25 mouse cellular contexts compared by ENCODE assay signal in the genomic region with DNA sequence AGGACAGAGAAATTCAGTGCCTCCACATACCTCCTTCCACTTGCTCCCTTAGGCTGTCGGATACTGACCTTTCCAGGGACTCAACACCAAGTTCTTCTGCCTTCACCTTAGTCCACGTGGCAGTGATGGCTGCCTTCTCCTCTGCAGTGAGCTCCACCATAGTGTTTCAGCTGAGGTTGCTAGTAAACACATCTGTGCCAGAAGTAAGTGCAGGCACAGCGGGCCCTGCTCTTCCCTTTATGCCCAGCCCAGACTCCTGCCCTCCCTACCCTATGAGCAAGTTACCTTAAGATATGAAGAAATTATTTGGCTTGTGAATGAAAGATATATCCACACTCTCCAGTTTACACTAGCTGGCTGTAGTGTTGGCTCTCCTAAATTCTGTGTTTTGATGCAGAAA. TPM values are rescaled to one million over a fixed set of nuclear protein-coding genes. Genes with fewer than 3 reads are reported as not detected.
DNase-seq lines count a peak whose midpoint lies in the region; ATAC-seq lines count a peak whose summit lies in the region.
"Had no signal": no experiment of that assay in that cellular context is flagged by ENCODE, and none has a peak within 500 bp of the region (broad histone marks: within the 10 kb centered on the region; RNA-seq: fewer than 3 reads in every experiment).

Hbb-bh2 (minus strand) TSS at position 253 of the 400 bp plus-strand sequence.

- H3K4me2 ChIP-seq in liver, embryonic 11.5 days = peak within 1 kb of the TSS; percentile 14; the same call in 1 of the 2 replicates
- no peak within 1 kb of the TSS for H3K4me2 ChIP-seq in liver, embryonic 13.5 days
- H3K4me2 ChIP-seq in midbrain, embryonic 15.5 days = no peak within 1 kb of the TSS
- no peak within 1 kb of the TSS for H3K4me2 ChIP-seq in forebrain, embryonic 11.5 days (ENCODE audit: low read depth, low read length, severe bottlenecking)
- H3K4me2 ChIP-seq: forebrain, embryonic 13.5 days; hindbrain, embryonic 14.5 days; intestine, embryonic 15.5 days had no signal

- H3K9ac ChIP-seq in liver, embryonic 11.5 days (ENCODE audit: low read depth, low read length) = peak within 1 kb of the TSS; percentile 34; the same call in 1 of the 2 replicates
- H3K9ac ChIP-seq in liver, embryonic 13.5 days = peak within 1 kb of the TSS; percentile 49
- H3K9ac ChIP-seq in midbrain, embryonic 15.5 days = no peak within 1 kb of the TSS
- no peak within 1 kb of the TSS for H3K9ac ChIP-seq in forebrain, embryonic 11.5 days (ENCODE audit: low read length)
- H3K9ac ChIP-seq: forebrain, embryonic 13.5 days; hindbrain, embryonic 14.5 days; intestine, embryonic 15.5 days had no signal

- ATAC-seq in liver, embryonic 11.5 days (replicated peaks; ENCODE audit: low FRiP score) = peak; percentile 29; the same call in 1 of the 2 replicates
- peak; percentile 21; the same call in 1 of the 2 replicates for ATAC-seq in liver, embryonic 13.5 days (ENCODE audit: low read depth)
- no peak for ATAC-seq in midbrain, embryonic 15.5 days (replicated peaks)
- no peak for ATAC-seq in forebrain, embryonic 11.5 days (replicated peaks; ENCODE audit: low FRiP score)
- ATAC-seq: CD4-positive, CD25-positive, alpha-beta regulatory T cell, adult 4 months; forebrain, embryonic 13.5 days; intestine, embryonic 15.5 days had no signal

- H3K27ac ChIP-seq in heart, embryonic 10.5 days = no peak within 1 kb of the TSS
- H3K27ac ChIP-seq in liver, embryonic 11.5 days (ENCODE audit: low read depth, low read length) = peak within 1 kb of the TSS; percentile 64
- peak within 1 kb of the TSS; percentile 79 for H3K27ac ChIP-seq in liver, embryonic 13.5 days
- H3K27ac ChIP-seq in midbrain, embryonic 15.5 days = no peak within 1 kb of the TSS
- H3K27ac ChIP-seq in forebrain, embryonic 11.5 days (ENCODE audit: low read depth, low read length) = no peak within 1 kb of the TSS
- H3K27ac ChIP-seq: embryonic facial prominence, embryonic 10.5 days; forebrain, embryonic 13.5 days; gastrocnemius, adult 2 months; hindbrain, embryonic 10.5 days; hindbrain, embryonic 14.5 days; intestine, embryonic 15.5 days had no signal

- WGBS in heart, embryonic 10.5 days = 61% methylated on average over 3 of the region's 3 CpGs
- WGBS in liver, embryonic 11.5 days = 56% methylated on average over 3 of the region's 3 CpGs
- WGBS in liver, embryonic 13.5 days (ENCODE audit: insufficient replicate concordance) = 69% methylated on average over 3 of the region's 3 CpGs
- WGBS in midbrain, embryonic 15.5 days = 71% methylated on average over 3 of the region's 3 CpGs
- WGBS in forebrain, embryonic 11.5 days = 75% methylated on average over 3 of the region's 3 CpGs

- peak; percentile 82 for DNase-seq in heart, embryonic 10.5 days (ENCODE audit: low spot score)
- DNase-seq in heart, postnatal 4 days = no peak
- DNase-seq in liver, embryonic 11.5 days (ENCODE audit: low spot score) = no peak
- DNase-seq in liver = no peak
- DNase-seq in liver, embryonic 13.5 days = no peak
- no peak for DNase-seq in forebrain, embryonic 11.5 days (ENCODE audit: low spot score)
- DNase-seq: adrenal gland, postnatal 14 days; B cell, adult 2 months; cerebellum, adult 18-20 months; cerebellum, adult 9-11 months; cerebellum, postnatal 36 days; gastrocnemius, adult 2 months; gastrocnemius, postnatal 25 days; heart, postnatal 14 days had no signal

- no peaks in the 10 kb centered on the region for H3K9me3 ChIP-seq in heart, embryonic 10.5 days
- no peaks in the 10 kb centered on the region for H3K9me3 ChIP-seq in liver, embryonic 11.5 days (ENCODE audit: control insufficient read depth, low read length)
- no peaks in the 10 kb centered on the region for H3K9me3 ChIP-seq in liver, embryonic 13.5 days (replicated peaks)
- no peaks in the 10 kb centered on the region for H3K9me3 ChIP-seq in midbrain, embryonic 15.5 days
- no peaks in the 10 kb centered on the region for H3K9me3 ChIP-seq in forebrain, embryonic 11.5 days (ENCODE audit: control insufficient read depth, low read length)
- H3K9me3 ChIP-seq: embryonic facial prominence, embryonic 10.5 days; forebrain, embryonic 13.5 days; G1E; hindbrain, embryonic 10.5 days; intestine, embryonic 15.5 days had no signal

- H3K4me3 ChIP-seq in heart, embryonic 10.5 days = no peak within 1 kb of the TSS
- H3K4me3 ChIP-seq in liver, embryonic 11.5 days (ENCODE audit: low read depth, low read length) = no peak within 1 kb of the TSS
- H3K4me3 ChIP-seq in liver, embryonic 13.5 days (replicated peaks) = no peak within 1 kb of the TSS
- H3K4me3 ChIP-seq in midbrain, embryonic 15.5 days = no peak within 1 kb of the TSS
- no peak within 1 kb of the TSS for H3K4me3 ChIP-seq in forebrain, embryonic 11.5 days (ENCODE audit: low read depth, low read length)
- H3K4me3 ChIP-seq: embryonic facial prominence, embryonic 10.5 days; forebrain, embryonic 13.5 days; gastrocnemius, adult 2 months; hindbrain, embryonic 10.5 days; intestine, embryonic 15.5 days had no signal

- no peaks in the 10 kb centered on the region for H3K36me3 ChIP-seq in heart, embryonic 10.5 days
- no peaks in the 10 kb centered on the region for H3K36me3 ChIP-seq in liver, embryonic 11.5 days (ENCODE audit: control insufficient read depth, insufficient read depth, low read length)
- no peaks in the 10 kb centered on the region for H3K36me3 ChIP-seq in liver, embryonic 13.5 days
- H3K36me3 ChIP-seq in midbrain, embryonic 15.5 days (replicated peaks) = no peaks in the 10 kb centered on the region
- no peaks in the 10 kb centered on the region for H3K36me3 ChIP-seq in forebrain, embryonic 11.5 days (ENCODE audit: control insufficient read depth, insufficient read depth, low read length)
- H3K36me3 ChIP-seq: embryonic facial prominence, embryonic 10.5 days; G1E; hindbrain, embryonic 10.5 days; intestine, embryonic 15.5 days had no signal

- no peaks in the 10 kb centered on the region for H3K27me3 ChIP-seq in heart, embryonic 10.5 days (ENCODE audit: insufficient read depth, poor library complexity, severe bottlenecking)
- no peaks in the 10 kb centered on the region for H3K27me3 ChIP-seq in liver, embryonic 11.5 days (replicated peaks; ENCODE audit: control insufficient read depth, insufficient read depth, low read length)
- no peaks in the 10 kb centered on the region for H3K27me3 ChIP-seq in liver, embryonic 13.5 days
- H3K27me3 ChIP-seq in midbrain, embryonic 15.5 days (replicated peaks) = no peaks in the 10 kb centered on the region
- no peaks in the 10 kb centered on the region for H3K27me3 ChIP-seq in forebrain, embryonic 11.5 days (ENCODE audit: control insufficient read depth, insufficient read depth, low read length)
- H3K27me3 ChIP-seq: forebrain, embryonic 13.5 days; intestine, embryonic 15.5 days had no signal

- no peaks in the 10 kb centered on the region for H3K4me1 ChIP-seq in heart, embryonic 10.5 days
- peaks cover 16% of the 10 kb centered on the region for H3K4me1 ChIP-seq in liver, embryonic 11.5 days (replicated peaks; ENCODE audit: control insufficient read depth, insufficient read depth, low read length)
- peaks cover 49% of the 10 kb centered on the region for H3K4me1 ChIP-seq in liver, embryonic 13.5 days (replicated peaks)
- no peaks in the 10 kb centered on the region for H3K4me1 ChIP-seq in midbrain, embryonic 15.5 days
- no peaks in the 10 kb centered on the region for H3K4me1 ChIP-seq in forebrain, embryonic 11.5 days (replicated peaks; ENCODE audit: control insufficient read depth, insufficient read depth, low read length)
- H3K4me1 ChIP-seq: embryonic facial prominence, embryonic 10.5 days; forebrain, embryonic 13.5 days; hindbrain, embryonic 10.5 days; intestine, embryonic 15.5 days had no signal

RNA-seq across cellular contexts. Expression of gene Hbb-bh2, which starts in this region (rescaled TPM):
- polyA plus RNA-seq in heart, embryonic 10.5 days (2016; fragmentation: Nextera tagmentation; extraction: Ambion mirVana) = 0.28 and 1.2 TPM in 2 replicates
- not detected for total RNA-seq in heart, postnatal 4 days (2021)
- not detected in 2 replicates for polyA plus RNA-seq in liver, embryonic 11.5 days (2014; fragmentation: Nextera tagmentation; extraction: Ambion mirVana)
- 0.32 and 0.36 TPM in 2 replicates for polyA plus RNA-seq in liver, embryonic 13.5 days (2015; fragmentation: Nextera tagmentation; extraction: Ambion mirVana)
- not detected in 2 replicates for polyA plus RNA-seq in midbrain, embryonic 15.5 days (2015; fragmentation: Nextera tagmentation; extraction: Ambion mirVana)
- not detected in 2 replicates for polyA plus RNA-seq in forebrain, embryonic 11.5 days (2014; fragmentation: Nextera tagmentation; extraction: Ambion mirVana)
- total RNA-seq: adrenal gland, postnatal 14 days; G1E; gastrocnemius, adult 2 months; gastrocnemius, postnatal 25 days; granulocyte monocyte progenitor cell, adult 5-6 weeks; heart, postnatal 14 days had no signal
- polyA plus RNA-seq: CD4-positive, CD25-positive, alpha-beta regulatory T cell, adult 4 months; embryonic facial prominence, embryonic 14.5 days; forebrain, embryonic 13.5 days; G1E; heart, embryonic 14.5 days; hindbrain, embryonic 10.5 days; hindbrain, embryonic 14.5 days; intestine, embryonic 15.5 days had no signal

Comparison
In these comparisons a context has a peak if more than half of its experiments do, and no peak if none do; other contexts are left out.
1. Peak in ATAC-seq, H3K27ac ChIP-seq, H3K9ac ChIP-seq and H3K4me2 ChIP-seq in liver, embryonic 11.5 days; RNA of the gene not detected or under 1 TPM.
2. Peak in ATAC-seq, H3K27ac ChIP-seq and H3K9ac ChIP-seq in liver, embryonic 13.5 days; RNA of the gene not detected or under 1 TPM.